In genomic region chr7:130793671-130794070, GRCm38 (mm10) we compare ENCODE assay signal across 27 mouse cellular contexts. TPM values are rescaled to one million over a fixed set of nuclear protein-coding genes. Genes with fewer than 3 reads are reported as not detected.
DNase-seq lines count a peak whose midpoint lies in the region.
"Had no signal": no experiment of that assay in that cellular context is flagged by ENCODE, and none has a peak within 500 bp of the region (broad histone marks: within the 10 kb centered on the region; RNA-seq: fewer than 3 reads in every experiment).

No protein-coding gene starts in this region.

- H3K36me3 ChIP-seq in heart, embryonic 10.5 days, result no peaks in the 10 kb centered on the region
- H3K36me3 ChIP-seq: embryonic facial prominence, embryonic 12.5 days; embryonic facial prominence, embryonic 15.5 days; hindbrain, embryonic 12.5 days; hindbrain, embryonic 15.5 days had no signal

- no peaks in the 10 kb centered on the region for H3K27me3 ChIP-seq in heart, embryonic 10.5 days (ENCODE audit: insufficient read depth, poor library complexity, severe bottlenecking)
- H3K27me3 ChIP-seq: embryonic facial prominence, embryonic 12.5 days; embryonic facial prominence, embryonic 15.5 days; hindbrain, embryonic 12.5 days; hindbrain, embryonic 15.5 days had no signal

- H3K9me3 ChIP-seq in heart, embryonic 10.5 days, result no peaks in the 10 kb centered on the region
- H3K9me3 ChIP-seq: embryonic facial prominence, embryonic 12.5 days; embryonic facial prominence, embryonic 15.5 days; hindbrain, embryonic 12.5 days; hindbrain, embryonic 15.5 days had no signal

- H3K4me1 ChIP-seq in heart, embryonic 10.5 days, result peaks cover 36% of the 10 kb centered on the region
- H3K4me1 ChIP-seq: embryonic facial prominence, embryonic 12.5 days; embryonic facial prominence, embryonic 15.5 days; hindbrain, embryonic 12.5 days; hindbrain, embryonic 15.5 days had no signal

- H3K4me3 ChIP-seq in heart, embryonic 10.5 days, result no peak overlapping the region
- H3K4me3 ChIP-seq: embryonic facial prominence, embryonic 12.5 days; embryonic facial prominence, embryonic 15.5 days; hindbrain, embryonic 12.5 days; hindbrain, embryonic 15.5 days had no signal

- H3K27ac ChIP-seq in heart, embryonic 10.5 days, result peak overlapping the region; percentile 22; the same call in 1 of the 2 replicates
- H3K27ac ChIP-seq: embryonic facial prominence, embryonic 12.5 days; embryonic facial prominence, embryonic 15.5 days; hindbrain, embryonic 12.5 days; hindbrain, embryonic 15.5 days had no signal

- WGBS in heart, embryonic 10.5 days, result 74% methylated on average over 9 of the region's 9 CpGs

- peak; percentile 21 for DNase-seq in adrenal gland, postnatal 10 days
- no peak for DNase-seq in adrenal gland, adult 8-10 months
- no peak for DNase-seq in heart, embryonic 10.5 days (ENCODE audit: low spot score)
- DNase-seq in heart, adult 9 months (ENCODE audit: low spot score in 2 of 2), result no peak
- peak; percentile 59 for DNase-seq in NIH3T3 (ENCODE audit: low read depth)
- DNase-seq in forelimb bud, embryonic 11.5 days (ENCODE audit: low read depth, low spot score), result peak; percentile 13
- DNase-seq in lung, postnatal 25 days (ENCODE audit: low spot score), result no peak
- DNase-seq: cerebellum, adult 11-12 months; cerebellum, adult 8-10 months; cerebellum, postnatal 10 days; cerebellum, postnatal 36 days; embryo, embryonic 11 days; forebrain, postnatal 0 days; gastrocnemius, postnatal 25 days; heart, adult 18-20 months; kidney, adult 11 months; kidney, adult 8-10 months had no signal

RNA-seq across cellular contexts. Expression of gene Btbd16, which starts 19.8 kb away (rescaled TPM):
- total RNA-seq in adrenal gland, postnatal 10 days (2021), result under 1 TPM in 1 of 2 experiments, not detected in 1; 0.18 TPM
- total RNA-seq in adrenal gland, adult 8-10 months (2022), result under 1 TPM in 2 of 4 experiments, not detected in 2; 0.30 to 0.55 TPM
- 0.07 and 0.40 TPM in 2 replicates for polyA plus RNA-seq in heart, embryonic 10.5 days (2016; fragmentation: Nextera tagmentation; extraction: Ambion mirVana)
- total RNA-seq: heart, postnatal 25 days had no signal
- polyA plus RNA-seq: C2C12; embryonic facial prominence, embryonic 15.5 days; forebrain, embryonic 11.5 days; forebrain, embryonic 14.5 days; heart, embryonic 11.5 days; heart, embryonic 14.5 days; hindbrain, embryonic 12.5 days; hindbrain, embryonic 15.5 days had no signal

Comparison
In these comparisons a context has a peak if more than half of its experiments do, and no peak if none do; other contexts are left out.
1. DNase-seq: peak in adrenal gland, postnatal 10 days (single experiment), NIH3T3 (single experiment) and forelimb bud, embryonic 11.5 days (single experiment); none in adrenal gland, adult 8-10 months (single experiment), heart, embryonic 10.5 days (single experiment), heart, adult 9 months (0 of 2) and lung, postnatal 25 days (single experiment).